Mouse (Mus musculus) gastrocnemius, postnatal 4 days (tissue): ENCODE data around the gene Psmd14. TPM values are rescaled to one million over a fixed set of nuclear protein-coding genes. Genes with fewer than 3 reads are reported as not detected.

Experiments
- DNase-seq, 2 experiments: peaks; one replicate each; pipeline ENCODE4 v3.0.0; 2021 to 2022; ENCODE audit warnings: low spot score in 2 of 2, mixed read lengths in 2 of 2
- total RNA-seq, 2 experiments: library from RNA; stranded (reverse); gene quantifications; 2 replicates each; pipeline ENCODE4 v1.2.3; 2021

Psmd14 gene
- total RNA-seq, 2 experiments from 2014 or later: 84.8 to 104 TPM

- no peak for DNase-seq
These were observed 47.9 kb downstream of the Psmd14 start for GRCm38 (mm10) chr2:61759234-61759855.

DNA sequence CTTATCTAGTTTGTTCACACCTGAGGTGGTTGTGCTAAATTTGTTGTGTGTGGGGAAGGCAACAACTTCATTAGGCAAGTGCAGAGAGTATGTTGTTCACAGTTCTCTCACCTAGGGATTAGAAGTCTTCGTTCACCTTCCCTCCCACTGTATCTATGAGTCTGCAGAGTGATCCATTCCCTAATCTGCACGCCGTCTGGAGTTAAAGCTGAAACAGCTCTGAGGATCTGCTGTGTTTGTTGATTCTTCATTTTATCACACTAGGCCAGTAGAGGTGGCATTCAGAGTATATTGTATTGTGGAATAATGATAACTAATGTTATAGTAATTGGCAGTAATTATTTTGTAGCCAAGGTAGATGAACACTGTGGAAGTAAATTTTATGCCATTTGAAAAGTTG, 48.5 kb downstream of the Psmd14 start:
- no peak for DNase-seq

- DNase-seq: no peak
These were observed 53.1 kb downstream of the Psmd14 start for GRCm38 (mm10) chr2:61764470-61765105.

DNA sequence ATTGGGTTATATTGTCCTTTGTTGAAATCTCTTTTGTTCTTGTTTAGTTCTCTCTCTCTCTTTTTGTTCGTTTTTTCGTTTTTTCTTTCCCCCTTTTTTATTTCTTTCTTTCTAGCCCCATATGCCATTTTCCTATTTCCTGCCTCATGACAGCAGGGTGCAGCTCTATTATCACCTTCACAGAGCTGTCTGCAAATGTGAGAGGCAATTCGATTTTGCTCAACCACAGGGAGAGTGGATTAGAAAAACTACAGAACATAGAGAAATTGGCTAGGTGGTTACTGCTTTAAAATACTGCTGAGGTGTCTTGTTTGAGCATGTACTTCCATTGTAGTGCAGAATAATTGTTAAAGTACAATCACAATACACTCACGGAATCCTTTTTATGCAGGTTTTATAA, 54.0 kb downstream of the Psmd14 start:
- no peak for DNase-seq

DNA sequence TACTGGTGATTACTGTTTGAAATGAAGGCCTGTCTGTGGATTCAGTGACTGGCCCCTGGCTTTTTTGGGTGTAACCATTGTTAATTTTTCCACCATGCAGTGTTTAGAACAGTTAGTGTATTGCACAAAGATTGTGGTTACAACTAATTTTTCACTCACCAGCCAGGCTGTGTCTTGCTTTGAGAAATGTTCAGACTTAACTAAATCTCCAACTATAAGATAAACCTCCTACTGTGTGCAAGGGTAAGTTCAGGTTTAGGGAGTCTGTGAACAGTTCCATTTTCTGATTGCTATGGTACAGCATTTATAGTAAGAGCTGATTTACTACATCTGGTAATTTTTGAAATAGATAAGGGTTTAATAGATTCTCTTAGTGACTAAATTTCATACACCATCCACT, 69.3 kb downstream of the Psmd14 start:
- no peak for DNase-seq

GRCm38 (mm10) chr2:61794960-61795359, 83.5 kb downstream of the Psmd14 start:
- DNase-seq: no peak

DNA sequence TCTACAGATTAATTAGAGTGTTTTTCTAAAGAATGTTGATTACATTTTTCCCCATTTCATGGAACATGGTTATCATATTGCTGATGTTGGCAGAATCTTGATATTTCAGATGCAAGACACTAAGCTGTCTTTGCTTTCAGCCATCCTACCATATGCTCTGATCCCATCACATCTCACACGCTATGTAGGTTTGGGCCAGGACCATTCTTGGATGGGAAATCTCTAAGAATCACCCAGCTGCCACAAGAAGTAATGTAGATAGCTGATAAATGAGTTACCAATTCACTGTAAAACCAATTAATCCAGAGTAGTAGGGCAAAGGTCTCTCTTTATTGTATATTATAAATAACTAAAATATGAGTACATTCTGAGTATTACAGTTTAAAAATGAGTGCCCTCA, 86.6 kb downstream of the Psmd14 start:
- DNase-seq: no peak

DNA sequence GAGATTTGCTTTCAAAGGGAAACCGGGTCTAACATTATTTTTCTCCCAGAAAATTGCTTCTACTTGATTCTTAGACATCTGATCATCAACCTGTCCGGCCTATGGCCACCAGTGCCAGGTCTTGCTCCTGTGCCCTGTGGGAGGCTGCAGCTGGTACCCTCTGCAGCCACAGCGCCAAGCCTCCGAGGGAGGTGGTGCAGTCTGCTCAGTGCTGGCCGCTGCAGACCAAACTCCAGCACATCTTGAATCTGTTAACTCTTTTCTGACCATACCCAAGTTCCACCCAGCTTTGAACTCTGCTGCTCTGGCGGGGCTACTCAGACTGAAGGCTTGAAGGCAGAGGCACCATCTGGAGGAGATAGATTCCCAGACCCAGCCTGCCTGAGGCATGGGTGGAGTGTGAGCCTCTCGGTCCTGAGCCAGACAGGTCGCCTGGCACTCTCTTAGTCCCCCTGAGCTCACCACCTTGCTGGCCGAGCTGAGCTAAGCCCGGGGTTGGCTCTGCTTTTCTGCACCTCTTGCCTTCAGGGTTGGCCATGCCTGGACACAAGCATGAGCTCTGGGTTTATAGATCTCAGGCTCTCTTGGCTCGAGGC, 91.3 kb downstream of the Psmd14 start, which contains the start of gene Tbr1:
Gene Tbr1 (plus strand): TSS at position 275 of the 596 bp plus-strand sequence.
- no peak for DNase-seq

GRCm38 (mm10) chr2:61803443-61804367, 92.2 kb downstream of the Psmd14 start:
- DNase-seq: no peak

DNA sequence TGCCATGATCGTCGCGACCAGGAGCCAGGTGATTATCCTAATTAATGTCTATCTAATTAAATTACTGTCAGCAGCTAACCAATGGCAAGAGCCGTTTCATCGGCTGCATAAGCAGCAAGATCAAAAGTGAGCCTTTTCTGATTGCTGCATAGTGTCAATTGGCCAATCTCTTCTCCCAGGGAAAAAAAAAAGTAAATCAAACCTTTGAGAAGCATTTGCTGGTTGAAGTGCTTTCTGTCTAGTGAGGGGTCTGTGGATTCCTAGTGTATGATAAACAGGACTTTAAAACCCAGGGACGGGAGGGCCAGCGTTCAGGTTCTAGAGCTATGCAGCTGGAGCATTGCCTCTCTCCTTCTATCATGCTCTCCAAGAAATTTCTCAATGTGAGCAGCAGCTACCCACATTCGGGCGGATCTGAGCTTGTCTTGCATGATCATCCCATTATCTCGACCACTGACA, 92.9 kb downstream of the Psmd14 start:
- DNase-seq: no peak

DNA sequence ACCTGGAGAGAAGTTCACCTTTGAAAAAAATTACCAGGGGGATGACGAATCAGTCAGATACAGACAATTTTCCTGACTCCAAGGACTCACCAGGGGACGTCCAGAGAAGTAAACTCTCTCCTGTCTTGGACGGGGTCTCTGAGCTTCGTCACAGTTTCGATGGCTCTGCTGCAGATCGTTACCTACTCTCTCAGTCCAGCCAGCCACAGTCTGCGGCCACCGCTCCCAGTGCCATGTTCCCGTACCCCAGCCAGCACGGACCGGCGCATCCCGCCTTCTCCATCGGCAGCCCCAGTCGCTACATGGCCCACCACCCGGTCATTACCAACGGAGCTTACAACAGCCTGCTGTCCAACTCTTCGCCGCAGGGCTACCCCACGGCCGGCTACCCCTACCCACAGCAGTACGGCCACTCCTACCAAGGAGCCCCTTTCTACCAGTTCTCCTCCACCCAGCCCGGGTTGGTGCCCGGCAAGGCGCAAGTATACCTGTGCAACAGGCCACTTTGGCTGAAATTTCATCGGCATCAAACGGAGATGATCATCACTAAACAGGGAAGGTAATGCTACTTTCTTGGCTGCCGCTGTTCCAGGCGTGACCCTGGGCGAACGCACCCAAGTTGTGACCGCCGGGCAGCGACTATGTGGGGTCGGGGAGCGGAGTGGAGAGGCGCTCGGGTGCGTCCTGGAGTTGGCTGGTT, 93.5 kb downstream of the Psmd14 start:
- DNase-seq: peak; percentile 17 to 22

DNA sequence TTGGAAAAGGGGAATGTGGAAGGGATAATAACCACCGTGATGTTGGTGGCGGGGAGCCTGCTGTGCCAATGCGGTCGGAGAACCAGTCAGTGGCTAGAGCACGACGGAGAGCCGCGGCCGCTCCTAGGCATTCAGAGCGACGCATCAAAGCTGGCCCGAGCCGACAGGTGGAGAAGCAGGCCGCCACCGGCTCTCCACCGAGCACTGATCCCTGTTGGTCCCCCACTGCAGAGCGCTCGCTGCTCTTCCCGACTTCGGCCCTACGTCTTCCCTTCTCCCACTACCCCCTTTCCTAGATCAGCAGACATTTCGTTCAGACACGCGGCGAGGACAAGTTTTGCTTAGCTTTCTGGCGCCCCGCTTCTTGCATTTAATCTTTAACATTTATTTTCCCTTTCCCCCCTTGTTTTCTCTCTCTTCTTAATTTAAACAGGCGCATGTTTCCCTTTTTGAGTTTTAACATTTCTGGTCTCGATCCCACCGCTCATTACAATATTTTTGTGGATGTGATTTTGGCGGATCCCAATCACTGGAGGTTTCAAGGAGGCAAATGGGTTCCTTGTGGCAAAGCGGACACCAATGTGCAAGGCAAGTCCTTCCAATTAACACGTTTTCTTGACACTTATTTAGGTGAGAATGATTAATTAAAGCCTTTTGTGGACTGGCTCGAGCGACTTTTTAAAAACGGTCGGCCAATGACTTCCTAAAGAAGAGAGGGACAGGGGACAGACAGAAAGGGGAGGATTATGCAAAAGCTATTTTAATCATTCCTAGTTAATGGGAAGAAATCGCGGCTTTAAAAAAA, 94.2 kb downstream of the Psmd14 start:
- peak; percentile 14 to 16 for DNase-seq

DNA sequence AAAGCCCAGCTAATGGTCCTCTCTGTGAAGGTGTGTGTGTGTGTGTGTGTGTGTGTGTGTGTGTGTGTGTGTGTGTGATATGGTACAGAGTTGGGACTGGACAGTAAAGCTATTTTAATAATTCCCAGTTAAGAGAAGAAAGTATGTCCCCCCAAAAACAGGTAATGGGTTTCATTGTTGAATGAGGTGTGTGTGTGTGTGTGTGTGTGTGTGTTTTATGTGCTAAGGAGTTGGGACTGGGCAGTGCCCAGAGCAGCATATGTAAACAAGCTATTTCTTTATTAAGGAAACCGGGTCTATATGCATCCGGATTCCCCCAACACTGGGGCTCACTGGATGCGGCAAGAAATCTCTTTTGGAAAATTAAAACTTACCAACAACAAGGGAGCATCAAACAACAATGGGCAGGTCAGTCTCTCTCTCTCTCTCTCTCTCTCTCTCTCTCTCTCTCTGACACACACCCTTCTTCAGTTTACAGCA, 94.9 kb downstream of the Psmd14 start:
- no peak for DNase-seq

DNA sequence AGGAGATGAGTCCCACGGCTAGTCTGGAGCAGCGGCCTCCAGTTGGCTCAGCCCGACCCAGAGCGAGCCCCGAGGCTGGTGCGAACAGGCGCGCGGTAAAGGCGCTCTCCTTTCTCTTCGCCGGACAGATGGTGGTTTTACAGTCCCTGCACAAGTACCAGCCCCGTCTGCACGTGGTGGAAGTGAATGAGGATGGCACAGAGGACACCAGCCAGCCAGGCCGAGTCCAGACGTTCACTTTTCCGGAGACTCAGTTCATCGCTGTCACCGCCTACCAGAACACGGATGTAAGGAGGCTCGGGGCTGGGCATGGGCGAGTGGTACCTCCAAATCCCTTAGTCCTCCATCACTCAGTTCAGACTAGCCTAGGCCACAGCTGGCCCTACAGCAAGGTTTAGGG, 95.7 kb downstream of the Psmd14 start:
- DNase-seq: peak; percentile 17 to 25

- no peak for DNase-seq
These were observed 96.3 kb downstream of the Psmd14 start for GRCm38 (mm10) chr2:61807781-61808180.

GRCm38 (mm10) chr2:61808776-61809175, 97.3 kb downstream of the Psmd14 start:
- no peak for DNase-seq

DNA sequence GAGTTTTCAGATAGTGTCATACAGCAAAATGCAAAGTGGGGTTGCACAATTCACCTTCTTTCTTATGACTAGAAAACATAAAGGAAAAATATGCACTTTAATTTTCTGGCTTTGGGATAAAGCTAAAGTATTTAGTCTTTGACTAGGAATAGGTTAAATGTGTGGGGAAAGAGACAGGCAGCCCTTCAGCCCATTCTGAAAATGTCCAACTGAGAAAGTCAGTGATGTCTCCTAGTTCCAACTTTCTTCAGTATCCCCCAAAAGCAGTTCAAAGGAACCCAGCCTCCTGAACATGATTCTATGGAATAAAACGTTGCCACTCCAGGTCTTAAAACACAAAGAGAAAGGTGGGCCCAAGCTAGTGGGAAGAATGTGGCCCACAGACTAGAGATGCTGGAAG, 97.9 kb downstream of the Psmd14 start:
- DNase-seq: no peak

GRCm38 (mm10) chr2:61810751-61811150, 99.3 kb downstream of the Psmd14 start:
- DNase-seq: no peak

DNA sequence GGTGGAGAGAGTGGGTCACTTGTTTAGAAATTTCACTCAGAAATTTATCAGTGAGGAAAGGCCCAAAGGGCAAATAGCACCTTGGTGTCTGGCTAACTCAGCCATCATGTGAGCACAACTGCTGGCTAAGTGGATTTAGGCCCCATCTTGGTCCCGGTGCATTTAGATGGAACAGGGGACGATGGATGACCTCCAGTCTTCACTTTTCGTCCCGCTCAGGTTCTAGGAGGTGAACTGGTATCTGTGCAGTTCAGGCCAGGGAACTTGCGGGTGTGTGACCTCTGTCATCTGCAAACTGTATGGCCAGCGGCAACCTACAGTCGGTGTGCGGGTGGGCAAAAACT, 99.6 kb downstream of the Psmd14 start:
- DNase-seq: peak in 1 of 2 experiments; percentile 15
